Mouse (Mus musculus): Measurements from ENCODE around the gene Cry2. TPM values are rescaled to one million over a fixed set of nuclear protein-coding genes. Genes with fewer than 3 reads are reported as not detected.
"Not testable (repeated sequence)": the region's sequence is repeated elsewhere in the genome, so short reads cannot be mapped to it uniquely, and the experiment has no call there.

Cry2 gene
- total RNA-seq, 4 experiments from 2014 or later = 105 to 117 (median 110) TPM

DNA sequence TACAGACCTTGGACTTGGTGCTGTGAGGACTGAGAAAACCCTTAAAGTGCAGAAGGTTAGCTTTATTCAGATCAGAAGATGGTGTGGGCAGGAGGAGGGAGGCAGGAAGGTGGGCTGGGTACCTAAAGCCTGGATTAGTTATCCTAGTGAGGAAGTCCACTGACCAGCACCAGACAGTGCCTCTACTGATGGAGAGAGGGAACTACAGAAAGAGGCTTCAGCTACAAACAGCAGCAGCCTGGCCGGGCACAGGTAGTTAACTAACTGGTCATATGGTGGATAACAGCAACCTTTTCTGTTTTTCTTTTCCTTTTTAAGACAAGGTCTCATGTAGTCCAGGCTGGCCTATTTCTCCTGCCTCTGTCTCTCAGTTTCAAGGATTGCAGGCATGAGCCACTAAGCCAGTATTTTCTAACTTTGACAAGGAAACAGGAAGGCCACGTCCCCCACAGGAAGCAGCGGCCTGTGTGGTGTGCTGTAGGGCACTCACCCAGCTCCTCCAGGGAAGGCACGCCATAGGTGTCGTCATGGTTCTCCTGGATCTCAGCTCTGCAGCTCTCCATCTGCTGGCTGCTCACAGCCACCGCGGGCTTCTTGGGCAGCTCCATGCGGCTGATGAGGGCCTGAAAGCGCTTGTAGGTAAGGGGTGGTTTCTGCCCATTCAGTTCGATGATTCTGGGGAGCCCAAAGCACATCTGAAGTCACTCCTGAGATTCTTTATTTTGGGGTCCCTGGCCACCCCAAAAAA, 11.3 kb downstream of the Cry2 start:
- no peak for DNase-seq (ENCODE audit: low spot score in 2 of 2)

DNA sequence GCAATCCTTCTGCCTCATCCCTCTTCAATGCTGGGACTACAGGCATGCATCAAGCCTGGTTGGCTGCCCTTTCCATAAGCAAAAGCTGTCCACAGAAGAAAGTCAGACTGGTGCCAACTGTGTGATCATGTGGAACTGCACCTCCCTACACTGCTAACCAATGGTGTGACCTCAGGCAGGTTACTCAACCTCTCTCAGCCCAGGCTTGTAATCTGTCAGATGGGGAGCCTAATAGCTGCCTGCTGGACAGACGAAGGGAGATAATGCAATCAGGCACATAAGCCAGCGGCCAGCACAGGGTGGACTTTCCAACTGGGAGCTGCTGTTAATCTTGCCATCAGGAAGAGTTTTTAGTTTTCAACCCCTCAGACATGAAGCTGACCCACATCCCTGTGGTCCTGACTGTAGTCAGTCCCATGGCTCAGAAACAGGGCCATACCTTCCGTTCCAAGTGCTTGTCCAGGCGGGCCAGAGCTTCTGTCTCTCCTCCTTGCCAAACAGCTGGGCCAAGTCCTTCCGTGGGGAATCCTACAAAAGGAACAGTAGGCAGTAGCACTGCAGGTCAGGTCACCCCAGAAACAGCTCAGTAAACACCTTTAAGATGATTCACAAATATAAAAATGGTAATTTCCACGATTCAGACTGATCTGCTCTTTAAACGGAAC, 12.0 kb downstream of the Cry2 start:
- DNase-seq (ENCODE audit: low spot score in 2 of 2) = no peak

- no peak for DNase-seq (ENCODE audit: low spot score in 2 of 2)
Measured at GRCm38 (mm10) chr2:92411705-92412104, 22.1 kb downstream of the Cry2 start.

DNA sequence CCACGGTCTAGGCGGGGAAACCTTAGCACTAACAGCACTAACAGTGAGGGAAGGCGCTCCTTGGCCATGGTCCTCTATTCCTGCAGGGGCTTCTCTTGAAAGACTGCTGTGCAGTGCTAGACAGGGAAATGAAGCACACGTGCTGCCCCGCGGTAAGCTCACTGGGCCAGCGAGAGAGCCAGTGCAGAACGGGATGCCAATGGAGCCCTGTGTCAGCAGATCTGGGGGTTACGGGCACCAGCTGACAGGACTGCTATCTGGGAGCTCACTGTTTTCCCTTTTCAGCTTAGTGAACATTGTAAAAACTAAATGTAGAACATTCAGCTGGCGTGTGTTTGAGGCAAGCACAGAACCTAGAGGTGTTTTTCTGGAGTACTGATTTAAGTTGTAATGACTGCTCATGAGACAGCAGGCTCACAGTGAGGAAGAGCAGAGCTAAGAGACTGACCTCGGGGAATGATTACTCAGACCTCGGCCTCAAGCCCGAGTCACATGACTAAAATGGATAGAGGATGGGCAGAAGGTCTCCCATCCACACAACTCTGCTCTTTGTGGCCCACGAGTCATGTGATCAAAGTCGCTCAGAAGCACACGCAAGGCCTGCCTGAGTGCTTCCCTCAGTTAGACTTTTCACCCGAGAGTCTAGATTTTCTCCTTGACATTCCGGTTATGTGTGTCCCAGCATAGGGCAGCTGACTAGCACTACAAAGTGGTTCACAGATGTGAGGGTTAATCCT, 25.4 kb downstream of the Cry2 start:
- no peak for DNase-seq (ENCODE audit: low spot score in 2 of 2)

- DNase-seq (ENCODE audit: low spot score in 2 of 2) = no peak
Measured at GRCm38 (mm10) chr2:92405687-92406086, 28.2 kb downstream of the Cry2 start.

GRCm38 (mm10) chr2:92404737-92405136, 29.1 kb downstream of the Cry2 start:
- DNase-seq (ENCODE audit: low spot score in 2 of 2) = no peak

- no peak for DNase-seq (ENCODE audit: low spot score in 2 of 2)
Measured at GRCm38 (mm10) chr2:92403776-92404319, 30.0 kb downstream of the Cry2 start.

DNA sequence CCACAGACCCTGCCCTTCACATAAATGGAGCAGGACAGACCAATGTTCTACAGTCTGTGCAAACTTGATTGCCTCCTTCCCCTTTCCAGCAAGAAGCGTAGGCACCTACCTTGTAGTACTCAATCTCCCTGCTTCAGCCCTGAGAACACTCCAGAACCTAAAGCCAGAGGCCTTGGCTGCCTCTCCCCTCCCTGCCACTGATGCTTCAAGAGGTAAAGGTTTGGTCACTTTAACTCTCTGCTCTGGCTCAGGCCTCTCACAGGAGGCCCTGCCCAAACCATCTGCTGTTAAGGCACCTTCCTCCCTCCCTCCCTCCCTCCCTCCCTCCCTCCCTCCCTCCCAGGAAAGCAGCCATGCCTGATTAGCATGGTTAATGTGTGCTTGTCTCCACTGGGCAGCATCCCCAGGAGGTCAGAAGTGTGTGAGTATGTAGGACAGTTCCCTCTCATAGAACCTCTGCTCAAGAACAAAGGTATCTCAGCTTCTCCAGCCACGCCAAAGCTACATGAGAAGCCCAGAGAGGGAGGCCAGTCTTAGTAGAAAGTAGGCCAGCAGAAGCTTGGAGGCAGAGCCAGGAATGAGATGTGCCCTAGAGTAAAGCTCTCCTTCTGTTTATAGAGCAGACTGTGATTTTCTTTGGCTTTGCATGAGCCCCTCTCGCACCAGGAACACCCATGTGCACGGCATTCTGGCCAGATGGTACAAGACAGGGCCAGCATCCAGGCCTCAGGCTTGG, 31.1 kb downstream of the Cry2 start:
- no peak for DNase-seq (ENCODE audit: low spot score in 2 of 2)

DNA sequence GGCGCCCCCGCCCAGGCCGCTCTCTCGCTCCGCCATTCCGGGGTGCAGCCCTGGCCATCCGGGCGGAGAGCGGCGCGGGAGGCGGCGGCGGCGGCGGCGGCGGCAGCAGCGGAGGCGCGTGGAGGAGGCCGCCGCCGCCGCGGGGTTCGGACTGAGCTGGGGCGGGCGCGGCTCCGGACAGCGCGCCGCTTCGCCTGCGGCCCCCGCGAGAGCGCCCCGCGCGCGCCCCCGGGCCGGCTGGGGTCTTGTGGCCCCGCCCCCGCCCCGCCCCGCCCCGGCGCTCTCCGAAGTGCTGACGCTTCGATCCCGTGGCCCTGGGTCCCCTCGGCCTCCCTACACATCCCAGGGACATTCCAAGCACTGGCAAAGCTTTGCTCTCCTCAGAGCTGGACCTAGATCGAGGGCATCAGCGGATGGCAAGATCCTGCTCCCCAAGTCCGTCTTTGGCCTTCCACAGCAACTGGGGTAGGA, 32.7 kb downstream of the Cry2 start, which contains the start of gene Mapk8ip1:
Gene Mapk8ip1 (minus strand): TSS at position 173 of the 471 bp plus-strand sequence.
- DNase-seq (ENCODE audit: low spot score in 2 of 2) = no peak

- no peak for DNase-seq (ENCODE audit: low spot score in 2 of 2)
Measured at GRCm38 (mm10) chr2:92400682-92401081, 33.2 kb downstream of the Cry2 start.

GRCm38 (mm10) chr2:92399877-92400276, 34.0 kb downstream of the Cry2 start:
- DNase-seq (ENCODE audit: low spot score in 2 of 2) = not testable (repeated sequence)

GRCm38 (mm10) chr2:92397436-92397835, 36.4 kb downstream of the Cry2 start:
- no peak for DNase-seq (ENCODE audit: low spot score in 2 of 2)

GRCm38 (mm10) chr2:92395535-92395934, 38.3 kb downstream of the Cry2 start:
- no peak for DNase-seq (ENCODE audit: low spot score in 2 of 2)

- no peak for DNase-seq (ENCODE audit: low spot score in 2 of 2)
Measured at GRCm38 (mm10) chr2:92392318-92393264, 41.3 kb downstream of the Cry2 start.

DNA sequence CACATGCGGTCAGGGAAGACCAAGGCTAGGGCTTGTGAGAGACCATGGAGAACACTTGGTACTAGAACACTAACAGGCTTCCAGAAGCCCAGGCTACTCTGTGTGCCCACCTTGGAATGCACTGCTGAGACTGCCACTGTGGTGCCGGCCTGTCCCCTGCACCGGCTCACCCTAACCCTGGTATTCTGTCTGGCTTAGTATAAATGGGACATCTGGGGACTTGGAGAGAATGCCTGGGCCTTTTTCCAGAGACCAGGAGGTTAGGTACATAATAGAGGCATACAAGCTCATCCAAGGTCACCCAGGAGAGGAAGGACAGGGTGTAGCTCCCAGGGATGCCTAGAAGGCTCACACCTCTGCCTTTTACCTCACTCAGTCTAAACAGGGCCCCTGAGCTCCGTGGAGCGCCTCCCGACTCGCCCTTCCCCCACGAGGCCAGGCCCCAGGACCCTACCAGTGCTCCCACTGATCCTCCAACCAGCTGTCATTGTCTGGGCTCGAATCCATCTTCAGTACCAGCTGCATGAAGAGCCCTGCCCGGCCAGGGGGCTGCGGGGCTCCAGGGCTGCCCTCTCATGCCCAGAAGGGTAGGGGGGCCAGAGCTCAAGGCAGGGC, 42.0 kb downstream of the Cry2 start:
- DNase-seq (ENCODE audit: low spot score in 2 of 2) = no peak

- DNase-seq (ENCODE audit: low spot score in 2 of 2) = peak in 1 of 2 experiments; percentile 55
Measured at GRCm38 (mm10) chr2:92391116-92391515, 42.7 kb downstream of the Cry2 start.

DNA sequence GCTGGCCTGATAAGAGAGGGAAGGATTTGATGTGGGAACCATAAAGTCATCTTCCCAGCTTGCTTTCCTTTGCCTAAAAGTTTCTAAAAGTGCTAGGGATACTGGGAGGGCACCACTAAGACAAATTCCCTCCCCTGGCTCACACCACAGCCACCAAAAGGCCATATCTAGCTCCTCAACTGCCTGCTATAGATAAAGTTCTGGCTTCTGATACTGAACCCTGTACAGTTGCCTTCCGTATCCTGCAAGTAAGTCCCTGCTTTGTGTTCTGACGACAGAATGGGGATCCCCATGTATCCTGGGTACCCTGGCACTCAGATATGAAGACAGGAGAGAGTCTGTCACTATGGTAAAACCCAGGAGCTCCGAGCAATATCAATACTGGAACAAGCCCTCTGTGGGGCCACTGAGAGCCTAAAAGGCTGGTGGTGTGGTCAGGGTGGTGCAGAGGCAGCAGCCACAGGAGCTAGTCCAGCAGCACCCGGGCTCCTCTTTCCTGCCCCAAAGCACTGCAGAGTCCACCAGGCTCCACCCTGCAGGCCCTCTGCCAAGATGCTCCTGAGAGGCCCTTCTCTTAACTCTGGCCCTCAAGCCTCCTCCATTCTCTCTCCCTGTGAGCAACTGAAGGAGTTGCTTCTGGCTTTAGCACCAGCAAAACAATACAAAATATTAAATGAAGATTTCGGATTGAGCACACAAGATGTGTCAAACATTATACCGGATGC, 43.5 kb downstream of the Cry2 start:
- DNase-seq (ENCODE audit: low spot score in 2 of 2) = no peak

GRCm38 (mm10) chr2:92389645-92390044, 44.2 kb downstream of the Cry2 start:
- no peak for DNase-seq (ENCODE audit: low spot score in 2 of 2)
